Mouse (Mus musculus): Measurements from ENCODE around the gene Iars2. TPM values are rescaled to one million over a fixed set of nuclear protein-coding genes. Genes with fewer than 3 reads are reported as not detected.

Iars2 gene
- polyA plus RNA-seq, 1 experiment from 2014 or later = 46.9 TPM

DNA sequence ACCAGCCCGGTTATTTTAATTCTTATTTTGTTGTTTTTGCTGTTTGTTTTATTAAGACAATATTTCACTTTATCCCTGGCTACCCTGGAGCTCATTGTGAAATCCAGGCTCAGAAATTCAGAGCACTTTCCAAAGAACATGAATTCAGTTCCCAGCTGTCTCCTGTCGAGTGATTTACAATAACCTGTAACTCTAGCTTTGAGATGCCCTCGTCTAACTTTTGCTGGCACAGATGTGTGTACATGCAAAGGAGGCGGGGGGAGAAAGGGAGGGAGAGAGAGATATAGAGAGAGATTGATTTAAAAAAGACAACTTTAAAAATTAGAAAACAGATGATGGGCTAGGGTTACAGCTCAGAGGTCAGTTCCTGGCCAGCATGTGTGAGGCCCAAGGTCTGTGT lies 25.5 kb upstream of the Iars2 start:
- H3K4me3 ChIP-seq = no peak overlapping the region
- ATAC-seq (ENCODE audit: insufficient number of reproducible peaks, low FRiP score) = no peak
- 88% methylated on average over 4 of the region's 4 CpGs for WGBS
- no peaks in the 10 kb centered on the region for H3K4me1 ChIP-seq (replicated peaks)
- H3K9ac ChIP-seq = no peak overlapping the region
- H3K4me2 ChIP-seq = no peak overlapping the region
- peaks cover 67% of the 10 kb centered on the region for H3K36me3 ChIP-seq
- H3K9me3 ChIP-seq (replicated peaks) = no peaks in the 10 kb centered on the region
- no peak overlapping the region for H3K27ac ChIP-seq (ENCODE audit: poor library complexity, severe bottlenecking)
- no peaks in the 10 kb centered on the region for H3K27me3 ChIP-seq (replicated peaks)

DNA sequence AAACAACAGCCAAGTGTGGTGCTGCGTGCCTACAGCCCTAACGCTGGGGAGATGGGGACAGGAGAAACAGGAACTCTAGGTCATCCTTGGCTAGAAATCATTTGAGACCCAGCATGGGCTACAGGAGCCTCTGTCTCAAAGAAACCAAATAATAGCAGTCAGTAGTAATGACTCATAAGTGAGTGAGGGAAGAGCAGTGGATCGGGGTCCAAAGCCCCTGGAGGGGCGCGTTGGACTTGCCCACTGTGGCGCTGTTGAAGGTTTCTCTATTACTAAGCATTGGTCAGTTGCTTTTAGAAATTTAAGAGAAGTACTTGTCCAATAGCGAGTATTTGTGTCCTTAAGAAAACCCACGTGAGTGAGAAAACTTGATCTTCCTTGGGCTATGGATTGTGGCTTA lies 24.2 kb upstream of the Iars2 start:
- H3K27me3 ChIP-seq (replicated peaks) = no peaks in the 10 kb centered on the region
- 91% methylated on average over 8 of the region's 8 CpGs for WGBS
- no peaks in the 10 kb centered on the region for H3K4me1 ChIP-seq (replicated peaks)
- no peak overlapping the region for H3K4me2 ChIP-seq
- no peak for ATAC-seq (ENCODE audit: insufficient number of reproducible peaks, low FRiP score)
- no peak overlapping the region for H3K27ac ChIP-seq (ENCODE audit: poor library complexity, severe bottlenecking)
- H3K9ac ChIP-seq = no peak overlapping the region
- no peaks in the 10 kb centered on the region for H3K9me3 ChIP-seq (replicated peaks)
- no peak overlapping the region for H3K4me3 ChIP-seq
- peaks cover 76% of the 10 kb centered on the region for H3K36me3 ChIP-seq

DNA sequence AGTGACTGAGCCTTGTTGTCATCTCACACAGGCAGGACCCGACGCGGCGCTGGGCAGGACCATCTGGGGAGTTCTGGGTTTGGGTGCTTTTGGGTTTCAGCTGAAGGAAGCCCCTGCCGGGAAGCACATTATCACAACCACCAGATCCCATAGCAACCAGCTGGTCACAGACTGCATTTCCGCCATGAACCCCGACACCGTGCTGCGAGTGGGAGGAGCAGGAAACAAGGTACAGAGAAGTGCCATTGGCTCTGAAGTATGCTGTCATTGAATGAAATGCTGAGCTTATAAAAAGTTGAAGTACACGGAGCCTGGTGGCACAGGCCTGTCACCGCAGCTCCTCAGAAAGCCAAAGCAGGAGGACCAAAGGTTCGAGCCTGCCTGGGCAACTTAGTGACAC lies 23.0 kb upstream of the Iars2 start:
- ATAC-seq (ENCODE audit: insufficient number of reproducible peaks, low FRiP score) = no peak
- Histone ChIP-seq H3K9ac (no peak overlapping the region), H3K4me2 (no peak overlapping the region), H3K4me1 (replicated peaks) (no peaks in the 10 kb centered on the region), H3K9me3 (replicated peaks) (no peaks in the 10 kb centered on the region), H3K4me3 (no peak overlapping the region), H3K27me3 (replicated peaks) (no peaks in the 10 kb centered on the region), H3K36me3 (peaks cover 80% of the 10 kb centered on the region), H3K27ac (ENCODE audit: poor library complexity, severe bottlenecking) (no peak overlapping the region)
- 80% methylated on average over 12 of the region's 12 CpGs for WGBS

DNA sequence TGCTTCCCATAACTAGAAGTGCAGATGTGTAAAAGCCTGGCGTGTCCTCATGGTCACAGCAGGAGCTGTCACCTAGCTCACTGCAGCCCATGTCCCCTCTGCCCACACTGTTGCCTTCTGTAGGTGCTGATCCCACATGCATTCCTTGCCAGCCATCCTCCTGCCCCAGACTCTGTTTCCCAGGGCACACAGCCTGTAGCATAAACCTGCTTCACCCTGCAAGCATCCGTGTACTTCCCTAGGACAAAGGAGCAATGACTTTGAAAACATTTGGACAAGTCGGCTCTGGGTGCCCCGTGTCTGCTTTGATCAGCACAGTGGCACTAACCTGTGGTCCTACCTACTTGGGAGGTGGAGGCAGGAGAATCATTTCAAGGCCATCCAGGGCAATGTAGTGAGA lies 21.4 kb upstream of the Iars2 start:
- no peaks in the 10 kb centered on the region for H3K4me1 ChIP-seq (replicated peaks)
- no peak overlapping the region for H3K9ac ChIP-seq
- H3K27ac ChIP-seq (ENCODE audit: poor library complexity, severe bottlenecking) = no peak overlapping the region
- no peaks in the 10 kb centered on the region for H3K9me3 ChIP-seq (replicated peaks)
- no peak overlapping the region for H3K4me3 ChIP-seq
- no peaks in the 10 kb centered on the region for H3K27me3 ChIP-seq (replicated peaks)
- no peak overlapping the region for H3K4me2 ChIP-seq
- peaks cover 80% of the 10 kb centered on the region for H3K36me3 ChIP-seq
- WGBS = 94% methylated on average over 4 of the region's 4 CpGs
- no peak for ATAC-seq (ENCODE audit: insufficient number of reproducible peaks, low FRiP score)

DNA sequence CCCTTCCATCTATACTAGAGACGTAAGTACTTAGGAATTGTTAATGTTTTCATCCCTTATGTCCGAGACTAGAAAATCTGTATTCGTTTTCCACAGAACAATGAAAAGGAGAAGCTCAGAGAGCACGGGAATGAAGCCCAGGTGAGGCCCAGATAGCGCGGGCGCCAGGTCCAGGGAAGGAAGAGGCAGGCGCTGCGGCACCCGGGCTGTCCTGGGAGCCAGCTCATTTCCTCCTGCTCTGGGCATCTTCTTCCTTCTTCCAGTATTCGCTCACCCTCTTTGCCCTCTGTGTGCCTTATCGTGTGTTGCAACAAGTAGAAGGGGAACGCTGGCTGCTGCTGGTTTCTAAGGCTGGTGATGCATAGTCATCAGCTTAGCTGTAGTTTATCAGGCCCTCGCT lies 20.5 kb upstream of the Iars2 start:
- Histone ChIP-seq H3K27me3 (replicated peaks) (no peaks in the 10 kb centered on the region), H3K9me3 (replicated peaks) (no peaks in the 10 kb centered on the region), H3K4me1 (replicated peaks) (no peaks in the 10 kb centered on the region), H3K4me3 (no peak overlapping the region), H3K9ac (no peak overlapping the region), H3K27ac (ENCODE audit: poor library complexity, severe bottlenecking) (no peak overlapping the region), H3K36me3 (peaks cover 81% of the 10 kb centered on the region), H3K4me2 (no peak overlapping the region)
- no peak for ATAC-seq (ENCODE audit: insufficient number of reproducible peaks, low FRiP score)
- 91% methylated on average over 14 of the region's 14 CpGs for WGBS

DNA sequence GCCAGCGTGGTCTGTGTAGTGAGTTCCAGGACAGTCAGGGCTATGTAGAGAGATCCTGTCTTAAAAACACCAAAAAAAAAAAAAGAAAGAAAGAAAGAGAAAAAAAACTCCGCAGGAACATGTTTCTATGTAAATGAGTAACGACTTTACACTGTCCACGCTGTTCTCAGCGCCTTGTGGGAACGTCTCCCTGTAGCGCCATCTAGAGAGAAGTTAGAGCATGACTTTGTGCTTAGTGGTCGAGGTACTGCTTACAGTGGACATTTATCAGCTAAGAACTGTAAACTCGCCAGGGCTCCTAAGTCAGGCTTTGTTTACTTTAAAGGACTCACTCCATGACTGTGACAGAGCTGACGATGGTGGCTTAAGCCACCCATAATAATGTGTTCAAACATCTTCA lies 17.0 kb upstream of the Iars2 start:
- no peak overlapping the region for H3K4me2 ChIP-seq
- no peak for ATAC-seq (ENCODE audit: insufficient number of reproducible peaks, low FRiP score)
- no peaks in the 10 kb centered on the region for H3K4me1 ChIP-seq (replicated peaks)
- H3K36me3 ChIP-seq = peaks cover 89% of the 10 kb centered on the region
- H3K4me3 ChIP-seq = no peak overlapping the region
- no peak overlapping the region for H3K9ac ChIP-seq
- no peaks in the 10 kb centered on the region for H3K27me3 ChIP-seq (replicated peaks)
- WGBS = 72% methylated on average over 10 of the region's 10 CpGs
- no peaks in the 10 kb centered on the region for H3K9me3 ChIP-seq (replicated peaks)
- no peak overlapping the region for H3K27ac ChIP-seq (ENCODE audit: poor library complexity, severe bottlenecking)

DNA sequence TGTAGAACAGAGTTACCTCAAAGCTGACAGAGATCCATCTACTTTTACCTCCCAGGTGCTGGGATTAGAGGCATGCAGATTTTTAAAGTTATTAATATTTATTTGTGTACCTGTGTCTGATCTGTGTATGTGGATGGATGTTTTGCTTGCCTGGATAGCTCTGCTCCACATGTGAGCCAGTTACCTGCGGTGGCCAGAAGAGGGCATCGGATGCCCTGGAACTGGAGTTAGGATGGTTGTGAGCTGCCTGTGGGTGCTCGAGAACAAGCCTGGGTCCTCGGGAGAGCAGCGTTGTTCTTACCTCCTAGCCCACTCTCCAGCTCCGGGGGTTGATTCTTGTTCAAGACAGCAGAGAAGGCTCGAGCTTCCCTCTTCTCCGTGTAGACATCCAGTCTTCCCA lies 14.2 kb upstream of the Iars2 start:
- Histone ChIP-seq H3K4me1 (replicated peaks) (peaks cover 4% of the 10 kb centered on the region; the same call in 1 of the 2 replicates), H3K4me2 (no peak overlapping the region), H3K9me3 (replicated peaks) (no peaks in the 10 kb centered on the region), H3K9ac (no peak overlapping the region), H3K27me3 (replicated peaks) (no peaks in the 10 kb centered on the region), H3K4me3 (no peak overlapping the region), H3K27ac (ENCODE audit: poor library complexity, severe bottlenecking) (no peak overlapping the region), H3K36me3 (peaks cover 84% of the 10 kb centered on the region)
- no peak for ATAC-seq (ENCODE audit: insufficient number of reproducible peaks, low FRiP score)
- WGBS = 79% methylated on average over 8 of the region's 8 CpGs

DNA sequence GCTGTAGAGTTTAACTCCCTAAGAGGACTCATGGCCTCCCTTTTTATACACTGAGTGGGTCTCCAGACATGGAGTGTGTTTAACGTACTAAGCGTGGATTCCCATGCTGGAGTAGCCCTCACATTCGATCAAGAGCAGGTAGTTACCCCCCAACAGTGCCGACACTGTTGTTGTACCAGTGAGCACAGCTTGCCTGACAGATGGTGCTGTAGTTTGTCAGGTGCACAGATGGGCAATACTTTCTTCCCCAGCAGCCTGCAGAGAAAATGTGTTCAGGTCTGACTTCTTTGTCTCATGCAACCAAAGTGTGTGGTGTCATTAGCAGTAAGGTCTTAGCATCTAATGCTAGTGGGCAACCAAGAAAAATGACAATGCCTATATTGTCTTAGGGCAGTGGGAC lies 13.2 kb upstream of the Iars2 start:
- Histone ChIP-seq H3K9ac (no peak overlapping the region), H3K9me3 (replicated peaks) (no peaks in the 10 kb centered on the region), H3K36me3 (peaks cover 76% of the 10 kb centered on the region), H3K27me3 (replicated peaks) (no peaks in the 10 kb centered on the region), H3K27ac (ENCODE audit: poor library complexity, severe bottlenecking) (no peak overlapping the region), H3K4me1 (replicated peaks) (peaks cover 6% of the 10 kb centered on the region), H3K4me2 (no peak overlapping the region), H3K4me3 (no peak overlapping the region)
- WGBS = 93% methylated on average over 4 of the region's 4 CpGs
- no peak for ATAC-seq (ENCODE audit: insufficient number of reproducible peaks, low FRiP score)

DNA sequence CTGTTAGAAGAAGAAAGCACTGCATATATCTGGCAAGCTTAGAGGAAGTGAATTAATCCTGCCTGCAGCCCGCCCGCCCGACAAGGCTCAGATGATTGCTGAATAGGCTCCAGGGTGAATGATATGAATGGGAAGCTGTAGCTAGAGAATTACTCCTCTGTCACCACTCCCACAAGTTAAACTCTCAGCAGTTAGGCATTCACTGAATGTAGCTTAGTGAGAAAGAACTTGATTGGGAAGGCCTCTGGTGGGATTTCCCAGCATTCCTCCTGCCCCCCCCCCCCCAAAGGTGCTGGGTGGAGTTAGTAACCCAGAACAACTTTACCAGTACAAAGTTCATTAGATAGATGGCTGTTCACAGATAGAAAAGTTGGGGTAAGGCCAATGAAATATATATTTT lies 7.3 kb upstream of the Iars2 start:
- H3K9me3 ChIP-seq (replicated peaks) = no peaks in the 10 kb centered on the region
- H3K27me3 ChIP-seq (replicated peaks) = no peaks in the 10 kb centered on the region
- peaks cover 39% of the 10 kb centered on the region for H3K4me1 ChIP-seq (replicated peaks)
- no peak overlapping the region for H3K4me2 ChIP-seq
- no peak overlapping the region for H3K9ac ChIP-seq
- H3K36me3 ChIP-seq = peaks cover 24% of the 10 kb centered on the region
- ATAC-seq (ENCODE audit: insufficient number of reproducible peaks, low FRiP score) = no peak
- H3K27ac ChIP-seq (ENCODE audit: poor library complexity, severe bottlenecking) = no peak overlapping the region
- WGBS = 48% methylated on average over 3 of the region's 3 CpGs
- no peak overlapping the region for H3K4me3 ChIP-seq

DNA sequence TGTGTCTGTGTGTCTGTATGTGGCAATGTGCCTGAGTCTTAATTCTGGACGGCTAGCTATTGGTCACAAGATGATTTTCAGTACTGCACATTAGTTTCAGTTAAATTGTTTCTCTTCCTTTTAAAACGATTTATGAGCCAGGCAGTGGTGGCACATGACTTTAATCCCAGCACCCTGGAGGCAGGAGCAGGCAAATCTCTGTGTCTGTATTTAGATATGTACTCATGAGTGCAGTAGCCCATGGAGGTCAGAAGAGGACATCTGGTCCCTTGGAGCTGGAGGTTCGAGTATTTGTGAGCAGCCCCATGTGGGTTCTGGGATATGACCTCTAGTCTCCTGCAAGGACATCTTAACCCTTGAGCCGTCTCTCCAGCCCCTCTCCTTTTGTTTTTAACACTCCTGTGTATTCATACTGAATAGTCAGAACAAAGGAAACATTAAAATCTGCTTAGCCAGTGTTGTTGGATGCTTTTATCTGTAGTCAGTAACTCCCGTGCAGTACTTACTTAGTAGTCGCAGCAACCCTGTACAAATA lies 6.1 kb upstream of the Iars2 start:
- H3K27ac ChIP-seq (ENCODE audit: poor library complexity, severe bottlenecking) = no peak overlapping the region
- 66% methylated on average over 6 of the region's 6 CpGs for WGBS

DNA sequence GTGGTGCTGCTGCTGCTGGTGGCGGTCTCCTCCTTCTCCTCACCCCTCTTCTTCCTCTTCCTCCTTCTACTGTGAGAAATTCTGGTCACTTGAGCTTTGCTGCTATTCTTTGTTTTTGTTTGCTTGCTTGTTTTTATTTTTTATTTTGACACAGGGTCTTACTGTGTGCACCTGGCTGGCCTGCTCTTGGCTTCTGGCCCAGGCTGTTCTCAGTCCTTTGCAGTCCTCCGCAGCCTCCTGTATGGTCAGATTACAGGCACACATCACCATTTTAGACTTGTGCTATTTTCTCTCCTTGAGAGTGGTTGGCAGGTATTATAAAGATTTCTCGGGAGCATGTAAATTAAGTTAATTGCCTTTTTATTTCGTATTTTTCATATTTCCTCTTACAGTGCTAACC lies 4.9 kb upstream of the Iars2 start:
- no peak overlapping the region for H3K27ac ChIP-seq (ENCODE audit: poor library complexity, severe bottlenecking)
- no peak overlapping the region for H3K4me3 ChIP-seq
- H3K9me3 ChIP-seq (replicated peaks) = no peaks in the 10 kb centered on the region
- WGBS = 82% methylated on average over 4 of the region's 4 CpGs
- ATAC-seq (ENCODE audit: insufficient number of reproducible peaks, low FRiP score) = no peak
- H3K4me2 ChIP-seq = no peak overlapping the region
- peaks cover 35% of the 10 kb centered on the region for H3K4me1 ChIP-seq (replicated peaks)
- H3K36me3 ChIP-seq = peaks cover 6% of the 10 kb centered on the region; the same call in 1 of the 2 replicates
- H3K9ac ChIP-seq = no peak overlapping the region
- H3K27me3 ChIP-seq (replicated peaks) = no peaks in the 10 kb centered on the region

More for the DNA sequence above, 6.1 kb upstream of the Iars2 start:
- Histone ChIP-seq H3K9me3 (replicated peaks) (no peaks in the 10 kb centered on the region), H3K27me3 (replicated peaks) (no peaks in the 10 kb centered on the region), H3K4me3 (no peak overlapping the region), H3K9ac (no peak overlapping the region), H3K4me1 (replicated peaks) (peaks cover 39% of the 10 kb centered on the region), H3K4me2 (no peak overlapping the region), H3K36me3 (peaks cover 12% of the 10 kb centered on the region)
- no peak for ATAC-seq (ENCODE audit: insufficient number of reproducible peaks, low FRiP score)

DNA sequence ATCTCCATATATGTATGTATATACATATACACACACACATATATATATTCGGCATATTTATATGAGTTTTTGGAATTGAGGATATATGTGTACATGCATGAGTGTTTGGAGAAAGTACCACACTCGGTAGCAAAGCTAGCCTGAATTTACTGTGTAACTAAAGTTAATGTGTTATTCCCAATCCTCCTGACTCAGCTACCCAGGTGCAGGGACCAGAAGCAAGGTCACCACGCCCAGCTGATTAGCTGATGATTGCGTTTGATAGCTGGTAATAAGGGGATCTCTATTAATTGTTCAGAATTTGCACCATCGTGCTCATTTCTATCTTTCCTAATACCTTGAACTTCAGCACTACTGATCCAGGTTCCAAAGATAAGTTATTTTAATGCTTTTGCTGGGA lies 4.5 kb upstream of the Iars2 start:
- Histone ChIP-seq H3K9ac (no peak overlapping the region), H3K9me3 (replicated peaks) (no peaks in the 10 kb centered on the region), H3K4me2 (no peak overlapping the region), H3K27me3 (replicated peaks) (no peaks in the 10 kb centered on the region), H3K4me1 (replicated peaks) (peaks cover 35% of the 10 kb centered on the region), H3K36me3 (peaks cover 4% of the 10 kb centered on the region; the same call in 1 of the 2 replicates), H3K27ac (ENCODE audit: poor library complexity, severe bottlenecking) (no peak overlapping the region), H3K4me3 (no peak overlapping the region)
- no peak for ATAC-seq (ENCODE audit: insufficient number of reproducible peaks, low FRiP score)
- 86% methylated on average over 5 of the region's 5 CpGs for WGBS
